Mouse (Mus musculus): ENCODE data around the gene Gm38392.

DNA sequence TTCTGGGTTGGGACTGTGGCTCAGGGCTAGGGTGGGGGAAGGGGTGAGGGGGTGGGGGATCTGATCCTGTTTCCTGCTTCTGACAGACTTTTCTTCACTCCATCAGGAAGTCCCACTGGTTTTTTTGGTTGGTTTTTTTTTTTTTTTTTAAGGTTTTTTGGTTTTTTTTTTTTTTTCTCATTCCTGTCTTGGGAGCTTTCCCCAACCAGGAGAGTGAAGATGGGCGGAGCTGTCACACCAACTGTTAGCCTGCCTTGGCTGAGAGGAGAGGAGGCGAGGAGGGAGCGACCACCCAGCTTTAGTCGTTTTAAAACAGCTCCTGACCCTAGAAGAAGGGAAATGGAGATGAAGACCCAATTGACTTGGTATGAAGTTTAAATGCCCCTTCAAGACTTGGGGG, 59.8 kb downstream of the Gm38392 start:
- TF ChIP-seq CTCF (IDR thresholded peaks at IDR 0.05; ENCODE audit: extremely low read depth, insufficient read depth, low read length) (no peak), POLR2A (IDR thresholded peaks at IDR 0.05; ENCODE audit: extremely low read depth, insufficient read depth, low read length) (no peak)
